Mouse (Mus musculus) forebrain, embryonic 12.5 days (tissue): ENCODE measurements around the gene Gsta3. TPM values are rescaled to one million over a fixed set of nuclear protein-coding genes. Genes with fewer than 3 reads are reported as not detected.
"Not testable (repeated sequence)": the region's sequence is repeated elsewhere in the genome, so short reads cannot be mapped to it uniquely, and the experiment has no call there.

Experiments used
- ATAC-seq: fragments of 200-750 bp; cut with Nextera tagmentation; 2 replicates; pipeline ENCODE4 v1.8.0; 2017; ENCODE audit warnings: moderate TSS enrichment; ENCODE audit not compliant: low FRiP score
- H3K27ac ChIP-seq: fragments of 300-500 bp; sonication (generic); 2 replicates; pipeline ENCODE4 v1.5.1; 2016; ENCODE audit warnings: mild to moderate bottlenecking
- H3K27me3 ChIP-seq: fragments of 300-500 bp; sonication (generic); 2 replicates; pipeline ENCODE4 v1.6.1; 2016; ENCODE audit warnings: mild to moderate bottlenecking
- H3K36me3 ChIP-seq: fragments of 300-500 bp; sonication (generic); replicated peaks from 2 replicates; pipeline ENCODE4 v1.6.1; 2016; ENCODE audit warnings: mild to moderate bottlenecking
- H3K4me1 ChIP-seq: fragments of 300-500 bp; sonication (generic); 2 replicates; pipeline ENCODE4 v1.6.1; 2016
- H3K4me2 ChIP-seq: fragments of 300-500 bp; sonication (generic); 2 replicates; pipeline ENCODE4 v1.6.1; 2016; ENCODE audit warnings: mild to moderate bottlenecking, moderate library complexity
- H3K4me3 ChIP-seq: fragments of 300-500 bp; sonication (generic); replicated peaks from 2 replicates; pipeline ENCODE4 v1.5.1; 2016; ENCODE audit warnings: mild to moderate bottlenecking
- H3K9ac ChIP-seq: fragments of 300-500 bp; sonication (generic); 2 replicates; pipeline ENCODE4 v1.6.1; 2016; ENCODE audit warnings: mild to moderate bottlenecking
- H3K9me3 ChIP-seq: fragments of 300-500 bp; sonication (generic); 2 replicates; pipeline ENCODE4 v1.6.1; 2016
- WGBS: fragments of 180-500 bp; shearing (Covaris S2); methylation state at CpG from one replicate; pipeline ENCODE4 v1.1.7; 2016; 5-methylcytosine and 5-hydroxymethylcytosine counted together
- polyA plus RNA-seq: library from polyadenylated mRNA; unstranded; fragments of >200 nt; fragmentation: Nextera tagmentation; extraction: Ambion mirVana; gene quantifications from 2 replicates; pipeline ENCODE4 v1.2.1, GENCODE M21; 2016

Gsta3 gene
- polyA plus RNA-seq: 0.23 and 0.26 TPM in 2 replicates

DNA sequence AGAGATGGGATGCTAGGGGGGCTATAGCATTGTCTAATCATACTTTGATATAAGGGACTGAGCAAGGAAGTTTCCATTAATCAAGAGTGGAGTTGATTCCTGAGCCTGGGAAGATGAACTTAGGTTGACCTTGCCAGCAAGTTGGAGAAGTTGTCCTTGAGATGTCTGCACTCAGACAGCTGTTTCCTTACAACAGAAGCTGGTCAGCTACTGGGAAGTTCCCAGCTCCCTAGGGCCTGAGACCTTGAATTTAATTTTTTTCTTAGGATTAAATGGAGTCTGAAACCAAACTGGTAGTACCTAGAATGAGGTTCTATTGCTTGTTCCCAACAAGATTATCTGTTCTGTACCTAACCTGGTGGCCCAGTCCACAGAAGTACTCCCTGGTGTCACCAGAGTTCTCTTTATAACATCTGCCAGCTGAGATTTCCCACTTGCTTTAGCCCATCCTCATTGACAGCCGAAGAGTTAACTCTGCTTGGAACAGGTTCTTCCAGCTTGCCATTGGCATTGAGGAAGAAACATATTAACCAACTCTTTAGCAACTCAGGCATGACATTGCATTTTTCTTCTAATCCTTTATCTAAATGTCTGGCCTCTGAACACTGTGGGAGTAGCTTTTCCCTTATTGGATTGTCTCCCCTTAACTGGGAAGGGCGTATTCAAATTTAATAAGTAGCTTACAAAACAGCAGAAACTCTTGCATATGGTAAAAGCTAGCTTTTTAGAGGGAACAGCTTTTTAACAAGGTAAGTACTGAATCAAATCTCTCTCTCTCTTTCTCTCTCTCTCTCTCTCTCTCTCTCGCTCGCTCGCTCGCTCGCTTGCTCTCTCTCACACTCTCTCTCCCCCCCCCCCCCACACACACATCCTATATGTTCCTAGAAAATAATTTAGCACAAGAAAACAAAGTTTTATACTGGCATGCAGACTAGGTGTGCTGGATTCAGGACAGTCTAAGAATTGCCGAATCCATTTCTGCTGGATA, at the start of gene Gsta3:
Gsta3 (plus strand) TSS at position 679 of the 988 bp plus-strand sequence.
- H3K9me3 ChIP-seq: no peaks in the 10 kb centered on the region
- no peak for ATAC-seq
- H3K4me3 ChIP-seq: no peak within 1 kb of the TSS
- H3K4me1 ChIP-seq: no peaks in the 10 kb centered on the region
- H3K27me3 ChIP-seq: no peaks in the 10 kb centered on the region
- H3K27ac ChIP-seq: no peak within 1 kb of the TSS
- WGBS: 85% methylated on average over 8 of the region's 8 CpGs
- H3K9ac ChIP-seq: no peak within 1 kb of the TSS
- H3K4me2 ChIP-seq: no peak within 1 kb of the TSS
- no peaks in the 10 kb centered on the region for H3K36me3 ChIP-seq

- WGBS: 87% methylated on average over 1 of the region's 1 CpGs
- H3K27me3 ChIP-seq: no peaks in the 10 kb centered on the region
- no peak for ATAC-seq
Observed at GRCm38 (mm10) chr1:21206241-21206640, 34.1 kb upstream of the Gsta3 start.

DNA sequence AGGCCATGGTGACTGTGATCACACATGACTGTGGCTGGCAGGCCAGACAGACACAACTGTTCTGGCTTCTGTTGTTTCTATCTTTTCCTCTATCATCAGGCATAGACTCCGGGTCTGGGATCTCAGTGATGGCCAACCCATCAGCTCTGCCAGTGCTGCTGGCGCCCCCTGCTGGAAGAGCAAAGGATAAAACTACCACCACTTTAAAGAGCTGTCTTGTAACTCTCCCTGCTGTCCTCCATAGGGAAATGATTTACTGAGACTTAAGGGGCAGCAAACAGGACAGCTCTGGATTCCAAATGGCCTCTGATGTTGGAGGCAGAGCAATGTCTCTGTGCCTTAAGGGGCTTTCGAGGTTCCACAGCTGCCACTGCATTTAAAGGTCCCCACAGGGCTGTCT, 26.9 kb upstream of the Gsta3 start:
- H3K9ac ChIP-seq, H3K9me3 ChIP-seq, H3K4me3 ChIP-seq, H3K36me3 ChIP-seq, H3K27me3 ChIP-seq, H3K4me1 ChIP-seq, H3K27ac ChIP-seq, H3K4me2 ChIP-seq, ATAC-seq: not testable (repeated sequence)
- WGBS: 34% methylated on average over 3 of the region's 3 CpGs

More at GRCm38 (mm10) chr1:21206241-21206640, 34.1 kb upstream of the Gsta3 start:
- no peak overlapping the region for H3K9ac ChIP-seq
- H3K4me1 ChIP-seq: no peaks in the 10 kb centered on the region
- H3K9me3 ChIP-seq: no peaks in the 10 kb centered on the region
- H3K4me2 ChIP-seq: no peak overlapping the region
- no peaks in the 10 kb centered on the region for H3K36me3 ChIP-seq
- H3K4me3 ChIP-seq: no peak overlapping the region
- no peak overlapping the region for H3K27ac ChIP-seq

- not testable (repeated sequence) for ATAC-seq, H3K4me3 ChIP-seq, H3K9ac ChIP-seq, H3K4me1 ChIP-seq, H3K4me2 ChIP-seq, H3K9me3 ChIP-seq, H3K27ac ChIP-seq, H3K27me3 ChIP-seq, H3K36me3 ChIP-seq
- 79% methylated on average over 6 of the region's 6 CpGs for WGBS
Observed at GRCm38 (mm10) chr1:21213991-21214692, 26.2 kb upstream of the Gsta3 start.

DNA sequence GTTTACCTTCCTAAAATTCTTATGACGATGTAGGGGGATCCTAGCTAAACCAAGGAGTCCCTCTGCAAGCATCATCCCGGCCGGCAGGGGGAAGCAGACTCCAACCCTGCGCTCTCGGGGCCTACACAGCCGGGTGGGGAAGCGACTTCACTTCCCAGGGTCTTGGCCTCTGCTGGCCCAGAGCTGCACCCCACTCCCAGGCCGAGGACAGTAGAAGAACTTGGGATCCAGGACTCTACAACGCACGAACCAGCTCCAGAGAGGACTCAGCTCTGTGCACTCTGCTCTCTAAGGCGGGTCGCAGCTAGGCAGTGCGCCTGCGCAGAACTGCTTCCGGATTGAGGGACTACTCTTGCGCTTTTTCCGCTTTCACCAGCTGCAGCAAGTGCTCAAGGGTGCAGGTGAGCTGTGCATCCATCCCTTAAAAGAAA, 21.9 kb upstream of the Gsta3 start, which contains the start of gene Tmem14a:
Tmem14a (plus strand) TSS at position 87 of the 431 bp plus-strand sequence.
- peak within 1 kb of the TSS; percentile 62 for H3K4me3 ChIP-seq
- no peaks in the 10 kb centered on the region for H3K9me3 ChIP-seq
- peak within 1 kb of the TSS; percentile 72 for H3K4me2 ChIP-seq
- no peaks in the 10 kb centered on the region for H3K27me3 ChIP-seq
- WGBS: 2% methylated on average over 17 of the region's 17 CpGs
- peak; percentile 94 for ATAC-seq
- peaks cover 9% of the 10 kb centered on the region for H3K4me1 ChIP-seq
- H3K36me3 ChIP-seq: no peaks in the 10 kb centered on the region
- no peak within 1 kb of the TSS for H3K27ac ChIP-seq
- peak within 1 kb of the TSS; percentile 71 for H3K9ac ChIP-seq

- ATAC-seq: no peak
- H3K27me3 ChIP-seq: no peaks in the 10 kb centered on the region
- H3K4me2 ChIP-seq: no peak overlapping the region
- no peaks in the 10 kb centered on the region for H3K9me3 ChIP-seq
- no peak overlapping the region for H3K9ac ChIP-seq
- no peak overlapping the region for H3K27ac ChIP-seq
- 95% methylated on average over 6 of the region's 6 CpGs for WGBS
- no peaks in the 10 kb centered on the region for H3K36me3 ChIP-seq
- H3K4me1 ChIP-seq: peaks cover 8% of the 10 kb centered on the region
- H3K4me3 ChIP-seq: no peak overlapping the region
Observed at GRCm38 (mm10) chr1:21227756-21228395, 12.5 kb upstream of the Gsta3 start.

DNA sequence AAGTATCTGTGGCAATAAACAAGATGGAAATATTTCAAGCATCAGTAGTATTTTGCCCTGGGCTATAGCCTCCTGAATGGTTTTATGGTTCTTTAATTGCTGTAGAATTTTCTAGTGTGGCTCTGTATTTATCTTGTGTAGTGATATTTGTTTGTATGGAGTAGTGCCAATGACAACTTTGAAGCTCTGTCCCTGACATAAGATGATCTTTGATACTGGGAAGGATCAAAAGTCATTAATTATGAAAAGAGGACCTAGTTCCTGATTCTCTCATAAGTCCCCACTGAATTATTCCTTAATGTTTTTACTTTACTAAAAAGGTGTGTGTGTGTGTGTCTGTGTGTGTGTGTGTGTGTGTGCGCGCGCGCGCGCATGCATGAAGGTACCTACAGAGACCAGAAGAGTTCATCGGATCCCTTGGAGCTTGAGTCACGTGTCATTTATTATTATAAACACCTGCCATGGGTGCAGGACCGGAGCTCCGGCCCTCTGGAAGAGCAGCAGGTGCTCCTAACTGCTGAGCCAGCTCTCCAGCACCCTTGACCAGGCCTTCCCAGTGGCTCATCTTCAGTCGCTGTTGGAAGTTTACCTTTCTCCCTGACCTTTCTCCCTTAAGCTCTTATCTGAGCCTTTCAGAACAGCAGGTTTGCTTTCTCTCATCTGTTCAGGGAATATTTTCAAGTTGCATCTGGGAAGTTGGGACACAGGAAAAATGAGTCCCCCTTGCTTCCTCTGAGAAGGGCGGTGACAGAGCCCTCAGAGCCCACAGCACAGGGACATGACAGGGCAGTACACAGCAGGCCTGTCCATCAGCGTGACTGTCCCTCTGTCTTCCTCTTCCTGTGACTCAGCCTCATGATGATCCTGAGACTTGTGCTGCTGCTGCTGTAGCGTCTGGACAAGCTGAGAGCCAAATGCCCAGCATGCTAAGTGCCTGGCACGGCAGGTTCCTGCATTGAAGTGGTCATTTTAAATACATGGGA, 11.4 kb upstream of the Gsta3 start:
- H3K36me3 ChIP-seq, H3K4me3 ChIP-seq, ATAC-seq, H3K4me1 ChIP-seq, H3K27ac ChIP-seq, H3K4me2 ChIP-seq, H3K27me3 ChIP-seq, H3K9ac ChIP-seq, H3K9me3 ChIP-seq: not testable (repeated sequence)
- WGBS: 87% methylated on average over 15 of the region's 15 CpGs

- no peak overlapping the region for H3K27ac ChIP-seq
- no peak for ATAC-seq
Observed at GRCm38 (mm10) chr1:21230376-21230775, 10.0 kb upstream of the Gsta3 start.

GRCm38 (mm10) chr1:21231744-21232464, 8.5 kb upstream of the Gsta3 start:
- Histone ChIP-seq H3K27me3 (no peaks in the 10 kb centered on the region), H3K9me3 (no peaks in the 10 kb centered on the region), H3K4me2 (no peak overlapping the region), H3K9ac (no peak overlapping the region), H3K4me3 (no peak overlapping the region), H3K27ac (no peak overlapping the region), H3K36me3 (no peaks in the 10 kb centered on the region), H3K4me1 (peaks cover 8% of the 10 kb centered on the region)
- 0 out of 2 replicates have a peak, but pooled peaks have one; percentile 20 for ATAC-seq
- WGBS: 41% methylated on average over 5 of the region's 5 CpGs

More at GRCm38 (mm10) chr1:21230376-21230775, 10.0 kb upstream of the Gsta3 start:
- no peak overlapping the region for H3K4me2 ChIP-seq
- H3K9ac ChIP-seq: no peak overlapping the region
- no peak overlapping the region for H3K4me3 ChIP-seq
- no peaks in the 10 kb centered on the region for H3K36me3 ChIP-seq
- H3K27me3 ChIP-seq: no peaks in the 10 kb centered on the region
- peaks cover 8% of the 10 kb centered on the region for H3K4me1 ChIP-seq
- 66% methylated on average over 2 of the region's 2 CpGs for WGBS
- H3K9me3 ChIP-seq: no peaks in the 10 kb centered on the region

DNA sequence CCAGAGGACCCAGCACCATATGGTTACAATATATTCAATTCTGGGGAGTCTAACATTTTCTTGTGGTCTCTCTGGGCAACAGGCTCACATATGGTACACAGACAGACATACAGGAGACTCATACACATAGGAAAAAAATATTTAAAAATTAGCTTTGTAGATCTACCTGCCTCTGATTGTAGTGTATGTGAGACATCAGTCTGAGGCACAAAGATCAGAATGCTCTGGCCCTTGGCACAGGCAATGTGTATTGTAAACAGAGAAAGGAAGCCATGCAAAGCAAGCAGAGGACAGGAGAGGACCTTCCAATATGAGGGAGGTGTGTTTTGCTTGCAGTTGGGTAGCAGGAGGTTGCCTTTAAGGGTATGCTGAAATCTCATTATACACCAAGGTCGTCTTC, 7.9 kb upstream of the Gsta3 start:
- Histone ChIP-seq H3K4me3 (no peak overlapping the region), H3K27me3 (no peaks in the 10 kb centered on the region), H3K9me3 (no peaks in the 10 kb centered on the region), H3K36me3 (no peaks in the 10 kb centered on the region), H3K4me1 (peaks cover 8% of the 10 kb centered on the region), H3K27ac (no peak overlapping the region), H3K9ac (no peak overlapping the region), H3K4me2 (no peak overlapping the region)
- no peak for ATAC-seq
- WGBS: 100% methylated on average over 1 of the region's 1 CpGs

- Histone ChIP-seq H3K27me3 (no peaks in the 10 kb centered on the region), H3K9ac (no peak overlapping the region), H3K4me2 (no peak overlapping the region), H3K4me3 (no peak overlapping the region), H3K4me1 (peaks cover 4% of the 10 kb centered on the region), H3K36me3 (no peaks in the 10 kb centered on the region), H3K27ac (no peak overlapping the region), H3K9me3 (no peaks in the 10 kb centered on the region)
- WGBS: 89% methylated on average over 6 of the region's 6 CpGs
- ATAC-seq: no peak
Observed at GRCm38 (mm10) chr1:21235359-21235758, 5.0 kb upstream of the Gsta3 start.
